Mouse (Mus musculus) stomach, embryonic 16.5 days (tissue): Measurements from ENCODE around the gene Bcl9l. TPM values are rescaled to one million over a fixed set of nuclear protein-coding genes. Genes with fewer than 3 reads are reported as not detected.

ENCODE experiments used
- ATAC-seq: fragments of 200-750 bp; cut with Nextera tagmentation; 2 replicates; pipeline ENCODE4 v1.8.0; 2017; ENCODE audit warnings: moderate number of reproducible peaks, moderate TSS enrichment; ENCODE audit not compliant: insufficient read depth, low FRiP score
- H3K27ac ChIP-seq: fragments of 300-500 bp; sonication (generic); 2 replicates; pipeline ENCODE4 v1.5.1; 2014; ENCODE audit warnings: low read length
- H3K27me3 ChIP-seq: fragments of 300-500 bp; sonication (generic); 2 replicates; pipeline ENCODE4 v1.6.1; 2014; ENCODE audit warnings: low read length, control low read depth, mixed read lengths; ENCODE audit not compliant: control insufficient read depth, insufficient read depth
- H3K36me3 ChIP-seq: fragments of 300-500 bp; sonication (generic); 2 replicates; pipeline ENCODE4 v1.6.1; 2014; ENCODE audit warnings: low read length; ENCODE audit not compliant: control insufficient read depth, insufficient read depth
- H3K4me1 ChIP-seq: fragments of 300-500 bp; sonication (generic); 2 replicates; pipeline ENCODE4 v1.6.1; 2014; ENCODE audit warnings: low read length, control low read depth, mixed read lengths; ENCODE audit not compliant: control insufficient read depth, insufficient read depth
- H3K4me2 ChIP-seq: fragments of 300-500 bp; sonication (generic); 2 replicates; pipeline ENCODE4 v1.6.1; 2014; ENCODE audit warnings: low read depth, low read length, mixed read lengths
- H3K4me3 ChIP-seq: fragments of 300-500 bp; sonication (generic); replicated peaks from 2 replicates; pipeline ENCODE4 v1.5.1; 2014; ENCODE audit warnings: mild to moderate bottlenecking, low read length
- H3K9ac ChIP-seq: fragments of 300-500 bp; sonication (generic); 2 replicates; pipeline ENCODE4 v1.6.1; 2014; ENCODE audit warnings: low read length
- H3K9me3 ChIP-seq: fragments of 300-500 bp; sonication (generic); replicated peaks from 2 replicates; pipeline ENCODE4 v1.6.1; 2016; ENCODE audit warnings: low read length, control low read depth; ENCODE audit not compliant: control insufficient read depth
- WGBS: fragments of 180-500 bp; shearing (Covaris S2); extraction: QIAGEN DNeasy Blood & Tissue Kit; methylation state at CpG from one replicate; pipeline ENCODE4 v1.1.7; 2014; 5-methylcytosine and 5-hydroxymethylcytosine counted together
- polyA plus RNA-seq: library from polyadenylated mRNA; unstranded; fragments of >200 nt; fragmentation: Nextera tagmentation; extraction: Ambion mirVana; gene quantifications from 2 replicates; pipeline ENCODE4 v1.2.1, GENCODE M21; 2015

Gene Bcl9l
- polyA plus RNA-seq, 1 experiment from 2014 or later: 10.6 TPM

- Histone ChIP-seq H3K4me1 (no peaks in the 10 kb centered on the region), H3K27me3 (no peaks in the 10 kb centered on the region), H3K4me2 (no peak overlapping the region), H3K9ac (no peak overlapping the region), H3K9me3 (no peaks in the 10 kb centered on the region), H3K4me3 (no peak overlapping the region), H3K27ac (no peak overlapping the region), H3K36me3 (no peaks in the 10 kb centered on the region)
- WGBS: 71% methylated on average over 3 of the region's 3 CpGs
- no peak; the same call in 1 of the 2 replicates for ATAC-seq
Observed at GRCm38 (mm10) chr9:44544986-44545385, 62.4 kb downstream of the Bcl9l start.

GRCm38 (mm10) chr9:44548412-44549152 is 66.0 kb downstream of the Bcl9l start:
- Histone ChIP-seq H3K4me3 (no peak overlapping the region), H3K36me3 (no peaks in the 10 kb centered on the region), H3K27me3 (no peaks in the 10 kb centered on the region), H3K4me2 (no peak overlapping the region), H3K27ac (no peak overlapping the region), H3K4me1 (no peaks in the 10 kb centered on the region), H3K9ac (no peak overlapping the region), H3K9me3 (no peaks in the 10 kb centered on the region)
- ATAC-seq: no peak
- WGBS: 88% methylated on average over 8 of the region's 8 CpGs

GRCm38 (mm10) chr9:44551138-44551537 is 68.5 kb downstream of the Bcl9l start:
- no peaks in the 10 kb centered on the region for H3K36me3 ChIP-seq
- no peaks in the 10 kb centered on the region for H3K4me1 ChIP-seq
- H3K27me3 ChIP-seq: no peaks in the 10 kb centered on the region
- no peak overlapping the region for H3K4me2 ChIP-seq
- no peaks in the 10 kb centered on the region for H3K9me3 ChIP-seq
- ATAC-seq: no peak
- no peak overlapping the region for H3K27ac ChIP-seq
- H3K4me3 ChIP-seq: no peak overlapping the region
- H3K9ac ChIP-seq: no peak overlapping the region
- WGBS: 76% methylated on average over 10 of the region's 10 CpGs

- H3K4me1 ChIP-seq: no peaks in the 10 kb centered on the region
- 60% methylated on average over 8 of the region's 8 CpGs for WGBS
- H3K36me3 ChIP-seq: no peaks in the 10 kb centered on the region
- no peak overlapping the region for H3K4me2 ChIP-seq
- no peaks in the 10 kb centered on the region for H3K9me3 ChIP-seq
- H3K27ac ChIP-seq: peak overlapping the region; percentile 64; the same call in 1 of the 2 replicates
- no peaks in the 10 kb centered on the region for H3K27me3 ChIP-seq
- peak; percentile 88 for ATAC-seq
- H3K9ac ChIP-seq: no peak overlapping the region
- H3K4me3 ChIP-seq: no peak overlapping the region
Observed at GRCm38 (mm10) chr9:44552161-44552560, 69.5 kb downstream of the Bcl9l start.

Other genes with a start within 250 kb of the Bcl9l start
- gene Cbl, start 248.8 kb upstream of the Bcl9l start, polyA plus RNA-seq: 12.5 and 14.0 TPM in 2 replicates
- 0.19 and 0.55 TPM in 2 replicates for gene Ccdc153, start 242.1 kb upstream of the Bcl9l start, polyA plus RNA-seq
- gene Pdzd3, start 231.4 kb upstream of the Bcl9l start, polyA plus RNA-seq: 1.3 and 2.4 TPM in 2 replicates
- 11.4 and 13.7 TPM in 2 replicates for gene Nlrx1, start 214.2 kb upstream of the Bcl9l start, polyA plus RNA-seq
- 5.2 and 5.3 TPM in 2 replicates for gene Abcg4, start 194.2 kb upstream of the Bcl9l start, polyA plus RNA-seq
- 21.2 and 23.6 TPM in 2 replicates for gene Hinfp, start 177.2 kb upstream of the Bcl9l start, polyA plus RNA-seq
- 6.7 and 8.0 TPM in 2 replicates for gene C2cd2l, start 162.5 kb upstream of the Bcl9l start, polyA plus RNA-seq
- 32.0 and 40.6 TPM in 2 replicates for gene Dpagt1, start 156.8 kb upstream of the Bcl9l start, polyA plus RNA-seq
- 203 and 218 TPM in 2 replicates for gene H2afx, start 148.1 kb upstream of the Bcl9l start, polyA plus RNA-seq
- gene Hmbs, start 138.6 kb upstream of the Bcl9l start, polyA plus RNA-seq: 162 and 170 TPM in 2 replicates
- gene Vps11, start 121.2 kb upstream of the Bcl9l start, polyA plus RNA-seq: 30.0 and 31.6 TPM in 2 replicates
- gene Hyou1, start 103.3 kb upstream of the Bcl9l start, polyA plus RNA-seq: 33.8 and 41.3 TPM in 2 replicates
- 34.4 and 35.6 TPM in 2 replicates for gene Slc37a4, start 86.0 kb upstream of the Bcl9l start, polyA plus RNA-seq
- 1,506 and 1,598 TPM in 2 replicates for gene Rps25, start 75.7 kb upstream of the Bcl9l start, polyA plus RNA-seq
- 112 and 116 TPM in 2 replicates for gene Trappc4, start 75.2 kb upstream of the Bcl9l start, polyA plus RNA-seq
- gene Ccdc84, start 64.3 kb upstream of the Bcl9l start, polyA plus RNA-seq: 22.4 and 27.6 TPM in 2 replicates
- not detected in 2 replicates for gene Foxr1, start 41.7 kb upstream of the Bcl9l start, polyA plus RNA-seq
- 31.1 and 39.0 TPM in 2 replicates for gene Upk2, start 27.8 kb upstream of the Bcl9l start, polyA plus RNA-seq
- gene Cxcr5, start 79.1 kb downstream of the Bcl9l start, polyA plus RNA-seq: 0.34 and 0.49 TPM in 2 replicates
- gene Ddx6, start 122.1 kb downstream of the Bcl9l start, polyA plus RNA-seq: 10.6 and 11.5 TPM in 2 replicates
- gene Treh, start 190.4 kb downstream of the Bcl9l start, polyA plus RNA-seq: not detected in 2 replicates